ENCODE assay signal across 18 mouse cellular contexts in genomic region chr7:12017829-12018228, GRCm38 (mm10). TPM values are rescaled to one million over a fixed set of nuclear protein-coding genes. Genes with fewer than 3 reads are reported as not detected.
DNase-seq lines count a peak whose midpoint lies in the region; ATAC-seq lines count a peak whose summit lies in the region.
"Not testable (repeated sequence)": the region's sequence is repeated elsewhere in the genome, so short reads cannot be mapped to it uniquely, and the experiment has no call there.
"Had no signal": no experiment of that assay in that cellular context is flagged by ENCODE, and none has a peak within 500 bp of the region (broad histone marks: within the 10 kb centered on the region; RNA-seq: fewer than 3 reads in every experiment).

No protein-coding gene starts in this region.

- 77% methylated on average over 2 of the region's 2 CpGs for WGBS in forebrain, embryonic 11.5 days
- WGBS in hindbrain, embryonic 15.5 days, result 80% methylated on average over 2 of the region's 2 CpGs
- WGBS in limb, embryonic 11.5 days, result 81% methylated on average over 2 of the region's 2 CpGs
- 80% methylated on average over 2 of the region's 2 CpGs for WGBS in limb, embryonic 15.5 days
- WGBS in midbrain, embryonic 11.5 days, result 82% methylated on average over 2 of the region's 2 CpGs
- 76% methylated on average over 2 of the region's 2 CpGs for WGBS in midbrain, embryonic 14.5 days

- H3K9ac ChIP-seq in forebrain, embryonic 11.5 days (ENCODE audit: low read length); hindbrain, embryonic 15.5 days; limb, embryonic 11.5 days (ENCODE audit: low read length); limb, embryonic 15.5 days; midbrain, embryonic 11.5 days (ENCODE audit: low read length); midbrain, embryonic 14.5 days (replicated peaks; ENCODE audit: low read length): not testable (repeated sequence)

- H3K9me3 ChIP-seq in forebrain, embryonic 11.5 days (ENCODE audit: control insufficient read depth, low read length), result peaks cover 48% of the 10 kb centered on the region
- peaks cover 51% of the 10 kb centered on the region for H3K9me3 ChIP-seq in hindbrain, embryonic 15.5 days
- H3K9me3 ChIP-seq in limb, embryonic 11.5 days (ENCODE audit: control insufficient read depth, low read length), result peaks cover 52% of the 10 kb centered on the region
- peaks cover 55% of the 10 kb centered on the region for H3K9me3 ChIP-seq in limb, embryonic 15.5 days
- H3K9me3 ChIP-seq in midbrain, embryonic 11.5 days (ENCODE audit: control insufficient read depth, low read length), result peaks cover 47% of the 10 kb centered on the region
- H3K9me3 ChIP-seq in midbrain, embryonic 14.5 days (ENCODE audit: control insufficient read depth, low read length), result peaks cover 53% of the 10 kb centered on the region

- not testable (repeated sequence) for H3K27ac ChIP-seq in forebrain, embryonic 11.5 days (ENCODE audit: low read depth, low read length); hindbrain, embryonic 15.5 days (replicated peaks); limb, embryonic 11.5 days (replicated peaks; ENCODE audit: low read depth, low read length); limb, embryonic 15.5 days; midbrain, embryonic 11.5 days (ENCODE audit: low read depth, low read length); midbrain, embryonic 14.5 days (replicated peaks; ENCODE audit: low read depth, low read length)

- peak; percentile 61; the same call in 1 of the 2 replicates for ATAC-seq in forebrain, embryonic 11.5 days (replicated peaks; ENCODE audit: low FRiP score)
- ATAC-seq in hindbrain, embryonic 15.5 days (ENCODE audit: low FRiP score, low read depth), result 0 out of 2 replicates have a peak, but pooled peaks have one; percentile 34
- 0 out of 2 replicates have a peak, but pooled peaks have one; percentile 54 for ATAC-seq in limb, embryonic 11.5 days (ENCODE audit: insufficient number of reproducible peaks, low FRiP score, low TSS enrichment, low read depth)
- ATAC-seq in limb, embryonic 15.5 days (ENCODE audit: insufficient number of reproducible peaks, low FRiP score, low TSS enrichment, low read depth), result 0 out of 2 replicates have a peak, but pooled peaks have one; percentile 62
- ATAC-seq in midbrain, embryonic 11.5 days (ENCODE audit: low FRiP score), result peak; percentile 48
- ATAC-seq in midbrain, embryonic 14.5 days (ENCODE audit: low FRiP score, low TSS enrichment), result peak; percentile 38; the same call in 1 of the 2 replicates

- not testable (repeated sequence) for H3K4me1 ChIP-seq in forebrain, embryonic 11.5 days (replicated peaks; ENCODE audit: control insufficient read depth, insufficient read depth, low read length); hindbrain, embryonic 15.5 days (replicated peaks); limb, embryonic 11.5 days (ENCODE audit: control insufficient read depth, insufficient read depth, low read length); limb, embryonic 15.5 days; midbrain, embryonic 11.5 days (ENCODE audit: control insufficient read depth, insufficient read depth, low read length); midbrain, embryonic 14.5 days (ENCODE audit: control insufficient read depth, insufficient read depth, low read length)

- not testable (repeated sequence) for H3K27me3 ChIP-seq in forebrain, embryonic 11.5 days (ENCODE audit: control insufficient read depth, insufficient read depth, low read length); hindbrain, embryonic 15.5 days; limb, embryonic 11.5 days (ENCODE audit: control insufficient read depth, insufficient read depth, low read length); limb, embryonic 15.5 days; midbrain, embryonic 11.5 days (ENCODE audit: control insufficient read depth, insufficient read depth, low read length); midbrain, embryonic 14.5 days (ENCODE audit: control insufficient read depth, insufficient read depth, low read length)

- not testable (repeated sequence) for H3K36me3 ChIP-seq in forebrain, embryonic 11.5 days (ENCODE audit: control insufficient read depth, insufficient read depth, low read length); hindbrain, embryonic 15.5 days; limb, embryonic 11.5 days (ENCODE audit: control insufficient read depth, insufficient read depth, low read length); limb, embryonic 15.5 days; midbrain, embryonic 11.5 days (ENCODE audit: control insufficient read depth, insufficient read depth, low read length); midbrain, embryonic 14.5 days (ENCODE audit: control insufficient read depth, insufficient read depth, low read length)

- DNase-seq in forebrain, embryonic 11.5 days (ENCODE audit: low spot score), result peak; percentile 49
- not testable (repeated sequence) for DNase-seq in limb, embryonic 11.5 days (ENCODE audit: low spot score); midbrain, embryonic 11.5 days (ENCODE audit: low spot score, missing footprints); midbrain, embryonic 14.5 days
- DNase-seq in testis, postnatal 10 days (ENCODE audit: low spot score), result peak; percentile 32

- H3K4me3 ChIP-seq in forebrain, embryonic 11.5 days (ENCODE audit: low read depth, low read length); hindbrain, embryonic 15.5 days; limb, embryonic 11.5 days (ENCODE audit: low read depth, low read length); limb, embryonic 15.5 days; midbrain, embryonic 11.5 days (ENCODE audit: low read depth, low read length); midbrain, embryonic 14.5 days (replicated peaks; ENCODE audit: low read depth, low read length): not testable (repeated sequence)

- H3K4me2 ChIP-seq in forebrain, embryonic 11.5 days (ENCODE audit: low read depth, low read length, severe bottlenecking); hindbrain, embryonic 15.5 days; limb, embryonic 11.5 days (ENCODE audit: low read depth, severe bottlenecking); limb, embryonic 15.5 days; midbrain, embryonic 11.5 days; midbrain, embryonic 14.5 days (ENCODE audit: low read length): not testable (repeated sequence)

RNA-seq across cellular contexts. Expression of gene Vmn1r77, which starts 18.7 kb away (rescaled TPM):
- polyA plus RNA-seq in forebrain, embryonic 11.5 days (2014; fragmentation: Nextera tagmentation; extraction: Ambion mirVana), result not detected in 2 replicates
- not detected in 2 replicates for polyA plus RNA-seq in hindbrain, embryonic 15.5 days (2015; fragmentation: Nextera tagmentation; extraction: Ambion mirVana)
- polyA plus RNA-seq in limb, embryonic 11.5 days (2014; fragmentation: Nextera tagmentation; extraction: Ambion mirVana), result not detected in 2 replicates
- not detected in 2 replicates for polyA plus RNA-seq in limb, embryonic 15.5 days (2015; fragmentation: Nextera tagmentation; extraction: Ambion mirVana)
- polyA plus RNA-seq in midbrain, embryonic 11.5 days (2014; fragmentation: Nextera tagmentation; extraction: Ambion mirVana), result not detected in 2 replicates
- not detected in 2 replicates for polyA plus RNA-seq in midbrain, embryonic 14.5 days (2014; fragmentation: Nextera tagmentation; extraction: Ambion mirVana)
- polyA plus RNA-seq: embryonic facial prominence, embryonic 11.5 days; embryonic facial prominence, embryonic 14.5 days; forebrain, embryonic 12.5 days; forebrain, embryonic 15.5 days; G1E; gonadal fat pad, adult 2 months; heart, embryonic 12.5 days; heart, embryonic 15.5 days; hindbrain, embryonic 10.5 days; hindbrain, embryonic 16.5 days; Patski had no signal
